Mouse (Mus musculus): ENCODE measurements around the gene Zfp740. TPM values are rescaled to one million over a fixed set of nuclear protein-coding genes. Genes with fewer than 3 reads are reported as not detected.

The Zfp740 gene
- total and polyA plus RNA-seq, 2 experiments from 2014 or later = 18.8 to 38.4 TPM

DNA sequence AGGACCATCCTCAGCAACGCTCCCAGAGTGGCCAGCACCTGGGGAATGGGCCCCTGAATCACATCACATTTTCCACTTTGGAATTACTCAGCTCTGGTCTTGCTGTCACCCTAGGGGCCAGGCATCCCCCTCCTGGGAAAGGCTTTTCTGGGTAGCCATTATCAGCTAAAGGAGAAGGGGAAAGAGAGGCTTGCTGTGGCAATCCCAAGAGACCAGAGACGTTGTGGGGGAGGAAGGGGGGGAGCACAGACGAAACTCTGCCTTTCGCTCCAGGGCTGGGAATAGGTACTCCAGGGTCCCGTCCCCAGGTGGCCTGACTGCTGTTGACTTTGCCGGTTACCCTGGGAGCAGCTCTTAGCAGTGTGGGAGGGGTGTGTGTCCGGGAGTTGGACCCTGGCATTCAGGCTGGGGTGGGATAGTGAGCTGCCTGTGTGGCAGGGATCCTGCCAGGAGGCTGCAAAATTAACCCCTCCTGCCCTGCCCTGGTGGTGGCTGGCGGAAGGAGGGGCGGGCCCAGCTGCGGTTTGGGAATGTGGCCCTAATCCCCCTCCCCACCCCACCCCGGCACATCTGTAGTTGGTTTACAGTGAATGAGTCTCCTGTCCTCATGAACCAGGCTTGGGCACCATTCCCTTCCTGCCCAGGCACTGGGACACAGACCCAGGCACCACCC is 55.7 kb downstream of the Zfp740 start:
- Histone ChIP-seq H3K4me1 (ENCODE audit: control insufficient read depth, insufficient read depth) (peaks cover 6% of the 10 kb centered on the region; the same call in 1 of the 2 replicates), H3K9ac (replicated peaks; ENCODE audit: low read depth, low read length) (no peak overlapping the region; the same call in 1 of the 2 replicates), H3K4me3 (ENCODE audit: low read depth, low read length) (no peak overlapping the region), H3K9me3 (replicated peaks; ENCODE audit: control insufficient read depth, low read length) (no peaks in the 10 kb centered on the region), H3K4me2 (ENCODE audit: low read depth, low read length) (no peak overlapping the region), H3K27me3 (ENCODE audit: control insufficient read depth, insufficient read depth, low read length) (peaks cover 65% of the 10 kb centered on the region), H3K27ac (ENCODE audit: low read depth) (peak overlapping the region; percentile 17; the same call in 1 of the 2 replicates), H3K36me3 (replicated peaks; ENCODE audit: control insufficient read depth, insufficient read depth, low read length) (no peaks in the 10 kb centered on the region)
- no peak for ATAC-seq (ENCODE audit: insufficient read depth, low read depth)
- no peak for TF ChIP-seq EP300 (IDR thresholded peaks at IDR 0.05; ENCODE audit: low read depth)
- TF ChIP-seq CTCF (IDR thresholded peaks at IDR 0.05; ENCODE audit: low read depth) = no peak
- DNase-seq (ENCODE audit: low spot score) = no peak
- WGBS = 26% methylated on average over 11 of the region's 11 CpGs

GRCm38 (mm10) chr15:102262582-102262981 is 59.5 kb downstream of the Zfp740 start:
- Histone ChIP-seq H3K4me3 (ENCODE audit: low read depth, low read length) (no peak overlapping the region), H3K9me3 (replicated peaks; ENCODE audit: control insufficient read depth, low read length) (no peaks in the 10 kb centered on the region), H3K4me1 (ENCODE audit: control insufficient read depth, insufficient read depth) (peaks cover 6% of the 10 kb centered on the region; the same call in 1 of the 2 replicates), H3K36me3 (replicated peaks; ENCODE audit: control insufficient read depth, insufficient read depth, low read length) (no peaks in the 10 kb centered on the region), H3K4me2 (ENCODE audit: low read depth, low read length) (no peak overlapping the region), H3K27me3 (ENCODE audit: control insufficient read depth, insufficient read depth, low read length) (peaks cover 31% of the 10 kb centered on the region), H3K27ac (ENCODE audit: low read depth) (no peak overlapping the region), H3K9ac (replicated peaks; ENCODE audit: low read depth, low read length) (no peak overlapping the region)
- ATAC-seq (ENCODE audit: insufficient read depth, low read depth) = no peak
- no peak for DNase-seq (ENCODE audit: low spot score)
- 46% methylated on average over 7 of the region's 7 CpGs for WGBS
- TF ChIP-seq EP300 (IDR thresholded peaks at IDR 0.05; ENCODE audit: low read depth) = no peak
- TF ChIP-seq CTCF (IDR thresholded peaks at IDR 0.05; ENCODE audit: low read depth) = no peak

DNA sequence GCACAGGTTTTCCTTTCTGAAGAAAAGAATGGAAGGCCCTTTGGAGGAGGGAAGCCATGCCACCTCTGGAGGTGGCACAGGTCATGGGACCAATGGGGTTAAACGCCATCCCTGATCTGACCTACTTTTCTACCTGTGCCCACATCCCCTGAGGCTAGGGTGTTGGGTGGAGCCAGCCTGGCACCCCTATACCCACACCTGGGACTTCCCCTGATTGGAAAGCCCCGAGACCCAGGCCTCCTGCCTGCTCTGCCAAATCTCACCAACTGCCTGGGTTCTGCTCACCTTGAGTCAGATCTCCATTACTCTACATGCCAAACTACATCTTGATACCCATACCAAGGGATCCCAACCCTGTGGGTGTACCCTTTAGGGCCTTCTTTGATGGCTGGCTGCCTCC is 60.0 kb downstream of the Zfp740 start:
- no peak overlapping the region for H3K4me3 ChIP-seq (ENCODE audit: low read depth, low read length)
- H3K4me2 ChIP-seq (ENCODE audit: low read depth, low read length) = no peak overlapping the region
- H3K9ac ChIP-seq (replicated peaks; ENCODE audit: low read depth, low read length) = no peak overlapping the region
- WGBS = 62% methylated on average over 2 of the region's 2 CpGs
- ATAC-seq (ENCODE audit: insufficient read depth, low read depth) (no peak), DNase-seq (ENCODE audit: low spot score) (no peak)
- H3K27ac ChIP-seq (ENCODE audit: low read depth) = no peak overlapping the region
- no peak for TF ChIP-seq CTCF (IDR thresholded peaks at IDR 0.05; ENCODE audit: low read depth)
- H3K4me1 ChIP-seq (ENCODE audit: control insufficient read depth, insufficient read depth) = peaks cover 1% of the 10 kb centered on the region; the same call in 1 of the 2 replicates
- no peaks in the 10 kb centered on the region for H3K9me3 ChIP-seq (replicated peaks; ENCODE audit: control insufficient read depth, low read length)
- H3K27me3 ChIP-seq (ENCODE audit: control insufficient read depth, insufficient read depth, low read length) = peaks cover 26% of the 10 kb centered on the region
- H3K36me3 ChIP-seq (replicated peaks; ENCODE audit: control insufficient read depth, insufficient read depth, low read length) = no peaks in the 10 kb centered on the region

Other genes starting within 250 kb of the Zfp740 start
- gene Krt78, start 249.0 kb upstream of the Zfp740 start, total RNA-seq (2014; rRNA removed; ENCODE audit: low replicate concordance) = not detected in 2 replicates
- gene Krt78, start 249.0 kb upstream of the Zfp740 start, polyA plus RNA-seq (2015; fragmentation: Nextera tagmentation; extraction: Ambion mirVana) = not detected in 2 replicates
- 19.0 and 110 TPM in 2 replicates for gene Krt8, start 198.8 kb upstream of the Zfp740 start, total RNA-seq (2014; rRNA removed; ENCODE audit: low replicate concordance)
- gene Krt8, start 198.8 kb upstream of the Zfp740 start, polyA plus RNA-seq (2015; fragmentation: Nextera tagmentation; extraction: Ambion mirVana) = 7.2 and 10.0 TPM in 2 replicates
- gene Krt18, start 175.1 kb upstream of the Zfp740 start, total RNA-seq (2014; rRNA removed; ENCODE audit: low replicate concordance) = 12.9 and 75.9 TPM in 2 replicates
- gene Krt18, start 175.1 kb upstream of the Zfp740 start, polyA plus RNA-seq (2015; fragmentation: Nextera tagmentation; extraction: Ambion mirVana) = 15.0 and 15.3 TPM in 2 replicates
- gene Eif4b, start 129.5 kb upstream of the Zfp740 start, total RNA-seq (2014; rRNA removed; ENCODE audit: low replicate concordance) = 109 and 110 TPM in 2 replicates
- 40.6 and 46.0 TPM in 2 replicates for gene Eif4b, start 129.5 kb upstream of the Zfp740 start, polyA plus RNA-seq (2015; fragmentation: Nextera tagmentation; extraction: Ambion mirVana)
- gene Tns2, start 102.8 kb upstream of the Zfp740 start, total RNA-seq (2014; rRNA removed; ENCODE audit: low replicate concordance) = 40.3 and 57.9 TPM in 2 replicates
- gene Tns2, start 102.8 kb upstream of the Zfp740 start, polyA plus RNA-seq (2015; fragmentation: Nextera tagmentation; extraction: Ambion mirVana) = 21.9 and 24.6 TPM in 2 replicates
- 20.0 and 22.8 TPM in 2 replicates for gene Spryd3, start 67.0 kb upstream of the Zfp740 start, total RNA-seq (2014; rRNA removed; ENCODE audit: low replicate concordance)
- 15.1 and 16.0 TPM in 2 replicates for gene Spryd3, start 67.0 kb upstream of the Zfp740 start, polyA plus RNA-seq (2015; fragmentation: Nextera tagmentation; extraction: Ambion mirVana)
- 30.5 and 35.4 TPM in 2 replicates for gene Igfbp6, start 58.9 kb upstream of the Zfp740 start, total RNA-seq (2014; rRNA removed; ENCODE audit: low replicate concordance)
- gene Igfbp6, start 58.9 kb upstream of the Zfp740 start, polyA plus RNA-seq (2015; fragmentation: Nextera tagmentation; extraction: Ambion mirVana) = 24.0 and 24.2 TPM in 2 replicates
- gene Soat2, start 52.7 kb upstream of the Zfp740 start, total RNA-seq (2014; rRNA removed; ENCODE audit: low replicate concordance) = 1.7 TPM in 1 of 2 replicates, not detected in the other
- gene Soat2, start 52.7 kb upstream of the Zfp740 start, polyA plus RNA-seq (2015; fragmentation: Nextera tagmentation; extraction: Ambion mirVana) = 0.08 and 0.14 TPM in 2 replicates
- gene Csad, start 1.5 kb downstream of the Zfp740 start, total RNA-seq (2014; rRNA removed; ENCODE audit: low replicate concordance) = 43.9 and 64.7 TPM in 2 replicates
- gene Csad, start 1.5 kb downstream of the Zfp740 start, polyA plus RNA-seq (2015; fragmentation: Nextera tagmentation; extraction: Ambion mirVana) = 27.7 and 33.1 TPM in 2 replicates
- gene Itgb7, start 28.7 kb downstream of the Zfp740 start, total RNA-seq (2014; rRNA removed; ENCODE audit: low replicate concordance) = 0.23 and 1.1 TPM in 2 replicates
- 0.79 and 0.92 TPM in 2 replicates for gene Itgb7, start 28.7 kb downstream of the Zfp740 start, polyA plus RNA-seq (2015; fragmentation: Nextera tagmentation; extraction: Ambion mirVana)
- 8.9 and 9.7 TPM in 2 replicates for gene Rarg, start 54.3 kb downstream of the Zfp740 start, total RNA-seq (2014; rRNA removed; ENCODE audit: low replicate concordance)
- gene Rarg, start 54.3 kb downstream of the Zfp740 start, polyA plus RNA-seq (2015; fragmentation: Nextera tagmentation; extraction: Ambion mirVana) = 5.4 and 6.0 TPM in 2 replicates
- not detected in 2 replicates for gene Gm9918, start 67.3 kb downstream of the Zfp740 start, total RNA-seq (2014; rRNA removed; ENCODE audit: low replicate concordance)
- gene Gm9918, start 67.3 kb downstream of the Zfp740 start, polyA plus RNA-seq (2015; fragmentation: Nextera tagmentation; extraction: Ambion mirVana) = not detected in 2 replicates
- gene Mfsd5, start 76.2 kb downstream of the Zfp740 start, total RNA-seq (2014; rRNA removed; ENCODE audit: low replicate concordance) = 35.6 and 53.5 TPM in 2 replicates
- 31.4 and 34.1 TPM in 2 replicates for gene Mfsd5, start 76.2 kb downstream of the Zfp740 start, polyA plus RNA-seq (2015; fragmentation: Nextera tagmentation; extraction: Ambion mirVana)
- gene Espl1, start 93.0 kb downstream of the Zfp740 start, total RNA-seq (2014; rRNA removed; ENCODE audit: low replicate concordance) = 11.6 and 15.3 TPM in 2 replicates
- 2.3 and 3.7 TPM in 2 replicates for gene Espl1, start 93.0 kb downstream of the Zfp740 start, polyA plus RNA-seq (2015; fragmentation: Nextera tagmentation; extraction: Ambion mirVana)
- gene Pfdn5, start 122.9 kb downstream of the Zfp740 start, total RNA-seq (2014; rRNA removed; ENCODE audit: low replicate concordance) = 90.7 and 148 TPM in 2 replicates
- gene Pfdn5, start 122.9 kb downstream of the Zfp740 start, polyA plus RNA-seq (2015; fragmentation: Nextera tagmentation; extraction: Ambion mirVana) = 344 and 362 TPM in 2 replicates
- gene Myg1, start 128.5 kb downstream of the Zfp740 start, total RNA-seq (2014; rRNA removed; ENCODE audit: low replicate concordance) = 35.6 and 60.5 TPM in 2 replicates
- 39.0 and 41.1 TPM in 2 replicates for gene Myg1, start 128.5 kb downstream of the Zfp740 start, polyA plus RNA-seq (2015; fragmentation: Nextera tagmentation; extraction: Ambion mirVana)
- 25.9 and 59.6 TPM in 2 replicates for gene Aaas, start 147.5 kb downstream of the Zfp740 start, total RNA-seq (2014; rRNA removed; ENCODE audit: low replicate concordance)
- gene Aaas, start 147.5 kb downstream of the Zfp740 start, polyA plus RNA-seq (2015; fragmentation: Nextera tagmentation; extraction: Ambion mirVana) = 18.8 and 20.4 TPM in 2 replicates
- not detected in 2 replicates for gene Sp7, start 163.9 kb downstream of the Zfp740 start, total RNA-seq (2014; rRNA removed; ENCODE audit: low replicate concordance)
- gene Sp7, start 163.9 kb downstream of the Zfp740 start, polyA plus RNA-seq (2015; fragmentation: Nextera tagmentation; extraction: Ambion mirVana) = not detected in 2 replicates
- 32.1 and 32.6 TPM in 2 replicates for gene Sp1, start 202.9 kb downstream of the Zfp740 start, total RNA-seq (2014; rRNA removed; ENCODE audit: low replicate concordance)
- 3.0 and 3.1 TPM in 2 replicates for gene Sp1, start 202.9 kb downstream of the Zfp740 start, polyA plus RNA-seq (2015; fragmentation: Nextera tagmentation; extraction: Ambion mirVana)
- 0.19 and 0.81 TPM in 2 replicates for gene Amhr2, start 242.1 kb downstream of the Zfp740 start, total RNA-seq (2014; rRNA removed; ENCODE audit: low replicate concordance)
- gene Amhr2, start 242.1 kb downstream of the Zfp740 start, polyA plus RNA-seq (2015; fragmentation: Nextera tagmentation; extraction: Ambion mirVana) = 0.75 and 1.9 TPM in 2 replicates